Mouse (Mus musculus) liver, embryonic 13.5 days (tissue): ENCODE measurements around the gene Fli1. TPM values are rescaled to one million over a fixed set of nuclear protein-coding genes. Genes with fewer than 3 reads are reported as not detected.

Source experiments
- ATAC-seq: fragments of 200-750 bp; cut with Nextera tagmentation; 2 replicates; pipeline ENCODE4 v1.8.0; 2017; ENCODE audit warnings: low read depth, mild to moderate bottlenecking, moderate number of reproducible peaks, moderate library complexity
- DNase-seq: peaks from one replicate; pipeline ENCODE4 v3.0.0; 2022
- H3K27ac ChIP-seq: fragments of 300-500 bp; sonication (generic); 2 replicates; pipeline ENCODE4 v1.5.1; 2015; ENCODE audit warnings: moderate library complexity, mild to moderate bottlenecking, inconsistent platforms
- H3K27me3 ChIP-seq: fragments of 300-500 bp; sonication (generic); 2 replicates; pipeline ENCODE4 v1.6.1; 2015; ENCODE audit warnings: mild to moderate bottlenecking, inconsistent platforms
- H3K36me3 ChIP-seq: fragments of 300-500 bp; sonication (generic); 2 replicates; pipeline ENCODE4 v1.6.1; 2015; ENCODE audit warnings: mild to moderate bottlenecking, inconsistent platforms
- H3K4me1 ChIP-seq: fragments of 300-500 bp; sonication (generic); replicated peaks from 2 replicates; pipeline ENCODE4 v1.6.1; 2015; ENCODE audit warnings: inconsistent platforms
- H3K4me2 ChIP-seq: fragments of 300-500 bp; sonication (generic); 2 replicates; pipeline ENCODE4 v1.6.1; 2015; ENCODE audit warnings: inconsistent platforms, mild to moderate bottlenecking, moderate library complexity
- H3K4me3 ChIP-seq: fragments of 300-500 bp; sonication (generic); replicated peaks from 2 replicates; pipeline ENCODE4 v1.5.1; 2015; ENCODE audit warnings: mild to moderate bottlenecking, inconsistent platforms
- H3K9ac ChIP-seq: fragments of 300-500 bp; sonication (generic); 2 replicates; pipeline ENCODE4 v1.6.1; 2015; ENCODE audit warnings: mild to moderate bottlenecking, inconsistent platforms
- H3K9me3 ChIP-seq: fragments of 300-500 bp; sonication (generic); replicated peaks from 2 replicates; pipeline ENCODE4 v1.6.1; 2016; ENCODE audit warnings: inconsistent platforms
- WGBS: fragments of 180-500 bp; shearing (Covaris S2); methylation state at CpG from one replicate; pipeline ENCODE4 v1.1.7; 2015; ENCODE audit not compliant: insufficient replicate concordance; 5-methylcytosine and 5-hydroxymethylcytosine counted together
- polyA plus RNA-seq: library from polyadenylated mRNA; unstranded; fragments of >200 nt; fragmentation: Nextera tagmentation; extraction: Ambion mirVana; gene quantifications from 2 replicates; pipeline ENCODE4 v1.2.1, GENCODE M21; 2015

Fli1 gene
- polyA plus RNA-seq, 1 experiment from 2014 or later: 9.1 TPM

DNA sequence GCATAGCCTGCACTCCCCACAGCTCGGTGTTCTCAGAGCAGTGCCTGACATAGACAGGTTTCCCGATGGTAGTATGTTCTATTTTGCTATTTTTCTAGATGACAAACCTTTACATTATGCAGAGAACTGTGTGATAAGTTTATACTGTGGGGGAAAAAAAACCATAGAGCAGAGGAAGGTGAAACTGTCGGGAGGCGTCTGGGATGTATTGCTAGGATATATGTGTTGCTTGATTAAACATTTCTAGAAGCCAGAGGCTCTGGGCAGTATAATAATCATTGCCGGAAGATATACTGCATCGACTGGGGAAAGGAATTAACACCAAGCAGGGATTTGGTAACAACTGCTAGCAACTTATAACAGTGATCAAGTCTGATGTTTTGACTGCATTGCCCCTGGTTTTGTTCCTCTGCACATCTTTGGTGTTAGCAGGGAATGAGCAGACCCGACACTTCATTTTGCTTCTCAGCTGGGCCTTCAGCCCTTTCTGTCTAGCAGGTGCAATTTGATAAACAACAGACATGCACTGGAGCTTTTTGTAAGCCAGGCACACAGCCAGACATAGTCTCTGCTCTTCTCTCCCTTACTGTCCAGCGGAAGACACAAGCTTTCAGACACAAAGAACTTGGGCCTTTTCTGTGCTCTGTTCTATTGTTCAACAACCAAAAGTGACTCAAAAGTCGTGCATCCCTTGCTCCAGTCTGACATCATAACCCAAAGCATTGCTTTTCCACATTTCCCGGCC lies 129.7 kb downstream of the Fli1 start:
- no peak for DNase-seq
- H3K36me3 ChIP-seq: no peaks in the 10 kb centered on the region
- peaks cover 28% of the 10 kb centered on the region for H3K27me3 ChIP-seq
- ATAC-seq: no peak
- WGBS: 57% methylated on average over 10 of the region's 10 CpGs
- H3K4me1 ChIP-seq: peaks cover 7% of the 10 kb centered on the region; the same call in 1 of the 2 replicates
- H3K9me3 ChIP-seq: no peaks in the 10 kb centered on the region
- no peak overlapping the region for H3K4me2 ChIP-seq
- no peak overlapping the region for H3K9ac ChIP-seq
- H3K4me3 ChIP-seq: no peak overlapping the region
- H3K27ac ChIP-seq: no peak overlapping the region

DNA sequence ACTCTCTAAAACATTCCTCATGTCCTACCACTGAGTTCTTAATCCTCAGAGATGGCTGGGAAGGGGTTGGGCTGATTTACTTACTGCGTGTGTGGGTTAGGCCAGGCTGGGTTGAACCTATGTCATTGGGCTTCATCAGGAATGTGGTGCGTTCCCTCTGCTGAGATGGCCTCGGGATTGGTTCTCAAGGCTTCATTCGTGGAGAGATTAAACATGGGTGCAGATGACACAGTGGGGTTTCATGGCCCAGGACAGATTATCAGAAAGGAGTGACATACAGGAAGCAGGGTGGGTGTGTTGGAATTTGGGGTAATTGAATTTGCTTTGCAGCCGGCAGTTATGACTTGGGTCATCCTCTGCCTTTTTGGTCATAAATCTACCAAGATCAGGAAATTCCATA lies 131.2 kb downstream of the Fli1 start:
- Histone ChIP-seq H3K4me1 (peaks cover 7% of the 10 kb centered on the region; the same call in 1 of the 2 replicates), H3K4me3 (no peak overlapping the region), H3K9ac (no peak overlapping the region), H3K36me3 (no peaks in the 10 kb centered on the region), H3K27ac (no peak overlapping the region), H3K27me3 (peaks cover 37% of the 10 kb centered on the region), H3K4me2 (no peak overlapping the region), H3K9me3 (no peaks in the 10 kb centered on the region)
- 54% methylated on average over 5 of the region's 5 CpGs for WGBS
- ATAC-seq (no peak), DNase-seq (no peak)

- Histone ChIP-seq H3K4me2 (no peak overlapping the region), H3K27ac (no peak overlapping the region), H3K4me3 (no peak overlapping the region), H3K4me1 (peaks cover 7% of the 10 kb centered on the region; the same call in 1 of the 2 replicates), H3K27me3 (peaks cover 37% of the 10 kb centered on the region), H3K9me3 (no peaks in the 10 kb centered on the region), H3K9ac (no peak overlapping the region), H3K36me3 (no peaks in the 10 kb centered on the region)
- 68% methylated on average over 5 of the region's 5 CpGs for WGBS
- no peak for DNase-seq
- ATAC-seq: no peak
Measured at GRCm38 (mm10) chr9:32410671-32411070, 132.0 kb downstream of the Fli1 start.

DNA sequence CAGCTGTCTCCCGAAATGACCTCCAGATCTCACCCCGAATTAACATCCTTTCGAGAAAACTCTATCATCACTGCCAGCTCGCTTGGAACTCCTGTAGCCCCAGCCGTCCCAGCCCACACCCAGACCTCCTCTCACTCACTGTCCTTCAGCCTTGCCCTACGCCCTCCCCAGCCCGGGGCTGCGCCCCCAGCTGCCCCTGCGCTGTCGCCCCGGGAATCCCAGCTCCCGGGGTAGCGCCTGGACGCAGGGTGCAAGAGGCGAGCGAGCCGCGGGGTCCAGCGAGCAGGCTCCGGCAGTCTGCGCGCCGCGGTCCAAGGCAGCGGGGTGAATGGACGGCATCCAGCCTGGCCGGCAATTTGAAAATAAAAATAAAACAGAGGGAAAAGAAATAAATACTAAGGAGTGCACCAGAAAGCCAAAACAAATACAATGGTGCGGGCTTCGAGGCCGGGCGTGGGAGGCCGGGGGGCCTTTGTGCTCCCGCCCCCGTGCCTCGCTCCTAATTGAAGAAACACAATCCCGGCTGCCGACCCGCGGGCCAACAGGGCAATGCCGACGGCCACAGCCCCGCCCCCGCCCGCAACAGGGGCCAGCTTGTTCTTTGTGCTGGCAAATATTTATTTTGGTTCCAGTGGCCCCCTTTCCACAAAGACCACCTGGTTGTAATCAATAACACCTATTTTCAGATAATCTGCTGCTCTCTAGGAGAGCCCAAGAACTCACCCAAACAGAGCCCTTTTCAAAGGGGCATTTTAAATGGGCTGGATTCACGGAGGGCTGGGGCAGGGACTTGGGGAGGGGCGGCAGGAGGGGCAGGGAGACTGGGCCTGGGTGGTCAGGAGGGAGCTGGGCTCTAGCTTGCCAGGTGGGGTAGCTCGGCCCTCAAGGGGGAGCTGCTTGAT lies 133.3 kb downstream of the Fli1 start:
- Histone ChIP-seq H3K27me3 (peaks cover 37% of the 10 kb centered on the region), H3K9ac (peak overlapping the region; percentile 63), H3K27ac (0 out of 2 replicates have a peak overlapping the region, but pooled peaks have one; percentile 39), H3K4me1 (peaks cover 7% of the 10 kb centered on the region; the same call in 1 of the 2 replicates), H3K36me3 (no peaks in the 10 kb centered on the region), H3K4me3 (peak overlapping the region; percentile 52), H3K9me3 (no peaks in the 10 kb centered on the region), H3K4me2 (peak overlapping the region; percentile 69)
- ATAC-seq (peak; percentile 38), DNase-seq (no peak)
- WGBS: 3% methylated on average over 47 of the region's 47 CpGs

DNA sequence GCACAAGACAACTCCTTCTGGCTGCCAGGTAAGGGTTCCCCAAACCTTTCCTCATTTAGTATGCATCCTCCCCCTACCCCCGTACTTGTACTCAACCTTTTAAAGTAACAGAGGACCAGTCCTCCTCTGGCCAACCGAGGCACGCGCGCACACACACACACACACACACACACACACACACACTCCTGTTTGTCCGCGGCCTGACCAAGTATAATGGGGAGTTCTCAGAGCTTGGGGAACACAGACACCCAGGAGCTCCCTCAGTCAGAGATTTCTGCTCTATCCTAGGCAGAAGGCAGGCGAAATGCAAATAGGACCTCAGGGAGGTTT lies 134.0 kb downstream of the Fli1 start:
- 24% methylated on average over 8 of the region's 8 CpGs for WGBS
- Histone ChIP-seq H3K4me3 (peak overlapping the region; percentile 52), H3K4me1 (peaks cover 7% of the 10 kb centered on the region; the same call in 1 of the 2 replicates), H3K9me3 (no peaks in the 10 kb centered on the region), H3K36me3 (no peaks in the 10 kb centered on the region), H3K4me2 (peak overlapping the region; percentile 69), H3K27ac (no peak overlapping the region), H3K27me3 (peaks cover 37% of the 10 kb centered on the region), H3K9ac (peak overlapping the region; percentile 63)
- DNase-seq (no peak), ATAC-seq (no peak)

DNA sequence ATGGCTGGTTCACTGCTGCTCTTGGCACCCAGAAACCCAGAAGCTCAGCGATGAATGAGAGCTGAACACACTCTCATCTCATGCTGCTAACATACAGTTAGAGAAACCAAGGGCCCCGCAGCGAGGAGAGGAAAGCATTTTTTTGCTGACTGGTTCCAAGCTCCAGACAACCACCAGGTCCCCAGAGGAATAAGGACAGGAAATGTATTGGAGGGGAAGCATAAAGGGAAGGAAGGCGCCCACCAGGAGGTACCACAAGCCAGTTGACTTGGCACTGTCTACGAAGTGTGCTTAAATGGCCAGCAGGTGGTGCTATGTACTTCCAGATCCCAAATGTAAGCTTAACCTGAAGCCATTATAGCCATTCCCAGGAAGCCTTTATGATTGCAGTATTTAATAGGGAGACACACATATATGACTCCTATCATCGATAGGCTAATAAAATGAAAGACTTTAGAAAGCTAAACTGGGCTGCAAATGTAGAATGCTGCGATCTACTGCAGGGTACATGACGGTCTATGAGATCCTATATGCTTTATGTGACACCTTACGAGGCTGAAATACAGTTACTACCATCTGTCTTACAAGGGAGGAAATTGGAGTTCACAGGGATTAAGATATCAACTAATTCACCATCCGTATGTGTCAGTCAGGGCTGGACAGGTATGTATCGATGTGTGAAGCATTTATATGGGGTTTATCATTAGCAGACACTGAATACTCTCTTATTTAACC lies 137.3 kb downstream of the Fli1 start:
- H3K4me3 ChIP-seq: no peak overlapping the region
- no peak overlapping the region for H3K27ac ChIP-seq
- ATAC-seq (no peak), DNase-seq (peak; percentile 9)
- WGBS: 36% methylated on average over 11 of the region's 11 CpGs
- H3K4me2 ChIP-seq: no peak overlapping the region
- peaks cover 17% of the 10 kb centered on the region for H3K4me1 ChIP-seq
- peaks cover 33% of the 10 kb centered on the region for H3K27me3 ChIP-seq
- H3K9me3 ChIP-seq: no peaks in the 10 kb centered on the region
- no peak overlapping the region for H3K9ac ChIP-seq
- no peaks in the 10 kb centered on the region for H3K36me3 ChIP-seq

GRCm38 (mm10) chr9:32400662-32401161 lies 141.9 kb downstream of the Fli1 start:
- Histone ChIP-seq H3K4me3 (no peak overlapping the region), H3K9me3 (no peaks in the 10 kb centered on the region), H3K4me2 (peak overlapping the region; percentile 4), H3K9ac (no peak overlapping the region), H3K27me3 (no peaks in the 10 kb centered on the region), H3K36me3 (no peaks in the 10 kb centered on the region), H3K27ac (peak overlapping the region; percentile 71), H3K4me1 (peaks cover 15% of the 10 kb centered on the region)
- peak; percentile 76 for ATAC-seq
- WGBS: 7% methylated on average over 5 of the region's 5 CpGs
- DNase-seq: no peak

DNA sequence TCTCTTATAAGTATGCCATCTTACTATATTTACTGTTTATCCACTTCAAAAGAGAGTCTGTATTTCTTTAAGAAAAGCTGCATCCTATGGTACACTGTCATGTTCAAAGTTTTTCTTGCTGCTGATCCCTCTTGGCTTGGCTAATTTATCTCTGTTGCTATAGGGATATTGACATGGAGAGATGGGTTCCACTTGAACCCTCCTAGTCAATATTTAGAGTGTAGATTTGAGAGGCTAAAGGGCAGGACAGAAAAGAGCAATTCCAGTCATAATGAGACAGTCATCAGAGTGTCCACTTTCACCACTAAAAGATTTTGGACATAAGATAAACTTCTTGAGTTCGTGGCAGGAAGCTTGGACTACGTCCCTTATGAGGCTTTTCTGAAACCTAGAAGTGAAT lies 142.4 kb downstream of the Fli1 start:
- Histone ChIP-seq H3K27me3 (no peaks in the 10 kb centered on the region), H3K4me3 (no peak overlapping the region), H3K36me3 (no peaks in the 10 kb centered on the region), H3K4me1 (peaks cover 15% of the 10 kb centered on the region), H3K4me2 (peak overlapping the region; percentile 4; the same call in 1 of the 2 replicates), H3K27ac (peak overlapping the region; percentile 29), H3K9me3 (no peaks in the 10 kb centered on the region), H3K9ac (no peak overlapping the region)
- DNase-seq: no peak
- ATAC-seq: peak; percentile 68
- 12% methylated on average over 2 of the region's 2 CpGs for WGBS

DNA sequence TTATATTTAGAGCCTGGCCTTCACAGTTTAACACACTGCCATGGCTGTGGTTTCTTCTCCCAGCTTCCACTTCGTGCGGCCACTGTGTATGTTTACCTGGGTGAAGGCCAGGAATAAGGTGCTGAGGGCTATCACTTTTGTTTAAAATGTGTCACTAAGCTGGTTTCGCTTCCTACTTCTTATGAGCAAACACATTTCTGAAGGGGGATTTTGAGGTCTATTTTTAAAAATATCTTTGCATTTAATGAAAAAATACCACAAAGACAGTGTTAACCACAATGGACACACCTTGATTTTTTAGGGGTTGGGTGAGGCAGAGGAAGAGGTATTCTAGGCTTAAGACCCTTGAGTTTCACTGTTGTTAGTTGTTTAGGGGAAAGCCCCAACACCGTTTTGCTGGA lies 147.9 kb downstream of the Fli1 start:
- DNase-seq (no peak), ATAC-seq (no peak)
- H3K27me3 ChIP-seq: no peaks in the 10 kb centered on the region
- no peaks in the 10 kb centered on the region for H3K36me3 ChIP-seq
- H3K9me3 ChIP-seq: no peaks in the 10 kb centered on the region
- 69% methylated on average over 4 of the region's 4 CpGs for WGBS
- no peak overlapping the region for H3K9ac ChIP-seq
- no peak overlapping the region for H3K27ac ChIP-seq
- no peak overlapping the region for H3K4me3 ChIP-seq
- H3K4me1 ChIP-seq: 0 out of 2 replicates have a peak, but pooled peaks cover 10% of the 10 kb centered on the region
- H3K4me2 ChIP-seq: no peak overlapping the region

DNA sequence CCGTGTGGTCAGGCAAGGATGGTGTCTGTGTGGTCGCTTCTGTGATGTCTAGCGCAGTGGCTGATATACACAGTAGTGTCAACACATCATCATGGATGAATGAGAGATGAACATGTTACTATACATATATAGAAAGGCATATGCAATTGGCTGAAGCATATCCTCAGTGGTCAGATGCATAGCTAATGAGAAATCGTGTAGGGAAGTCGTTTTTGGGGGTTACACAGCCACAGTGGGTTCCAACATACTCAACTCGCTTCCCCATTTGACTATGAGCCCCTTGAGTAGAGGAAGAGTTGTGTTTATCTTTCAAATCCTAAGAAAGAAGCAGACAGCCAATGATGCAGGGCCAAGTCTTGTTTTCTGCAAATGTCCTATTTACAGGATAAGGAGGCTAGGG lies 149.9 kb downstream of the Fli1 start:
- ATAC-seq: no peak
- DNase-seq: no peak
- no peaks in the 10 kb centered on the region for H3K27me3 ChIP-seq
- H3K4me1 ChIP-seq: 0 out of 2 replicates have a peak, but pooled peaks cover 6% of the 10 kb centered on the region
- H3K36me3 ChIP-seq: no peaks in the 10 kb centered on the region
- no peak overlapping the region for H3K4me3 ChIP-seq
- no peak overlapping the region for H3K27ac ChIP-seq
- H3K9me3 ChIP-seq: no peaks in the 10 kb centered on the region
- no peak overlapping the region for H3K4me2 ChIP-seq
- no peak overlapping the region for H3K9ac ChIP-seq
- WGBS: 58% methylated on average over 6 of the region's 6 CpGs

DNA sequence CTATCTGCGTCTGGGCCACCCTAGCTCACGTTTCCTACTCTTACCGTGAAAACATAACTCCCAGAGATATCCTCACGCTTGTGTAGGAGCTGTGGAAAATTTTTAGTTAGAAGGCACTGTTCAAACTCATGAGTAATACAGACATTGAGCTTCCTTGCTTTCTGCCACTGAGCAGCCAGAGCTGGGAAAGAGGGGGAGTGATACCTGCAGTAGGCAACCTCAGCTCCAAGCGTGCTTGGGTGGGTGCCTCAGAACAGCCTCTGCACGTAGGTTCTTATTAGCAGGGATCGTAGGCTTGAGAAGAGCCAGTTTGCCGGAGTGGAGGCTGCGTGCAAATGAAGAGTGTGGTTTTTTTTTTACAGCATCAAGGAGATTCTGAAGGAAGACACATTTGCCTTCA lies 151.0 kb downstream of the Fli1 start:
- Histone ChIP-seq H3K4me2 (no peak overlapping the region), H3K4me1 (0 out of 2 replicates have a peak, but pooled peaks cover 6% of the 10 kb centered on the region), H3K27ac (no peak overlapping the region), H3K36me3 (no peaks in the 10 kb centered on the region), H3K27me3 (no peaks in the 10 kb centered on the region), H3K9me3 (no peaks in the 10 kb centered on the region), H3K4me3 (no peak overlapping the region), H3K9ac (no peak overlapping the region)
- ATAC-seq: no peak
- DNase-seq: no peak
- 68% methylated on average over 9 of the region's 9 CpGs for WGBS
